Mouse (Mus musculus): ENCODE measurements around the gene Caly. TPM values are rescaled to one million over a fixed set of nuclear protein-coding genes. Genes with fewer than 3 reads are reported as not detected.

The Caly gene
- polyA plus RNA-seq, 1 experiment from 2014 or later = 2.1 TPM

Other genes starting within 250 kb of the Caly start
- gene Adgra1, start 248.4 kb downstream of the Caly start, polyA plus RNA-seq (2016; fragmentation: Nextera tagmentation; extraction: Ambion mirVana) = 1.1 and 1.8 TPM in 2 replicates
- gene Kndc1, start 187.9 kb downstream of the Caly start, polyA plus RNA-seq (2016; fragmentation: Nextera tagmentation; extraction: Ambion mirVana) = 0.26 and 0.33 TPM in 2 replicates
- 0.25 TPM in 1 of 2 replicates, not detected in the other for gene Utf1, start 138.8 kb downstream of the Caly start, polyA plus RNA-seq (2016; fragmentation: Nextera tagmentation; extraction: Ambion mirVana)
- 0.67 and 0.91 TPM in 2 replicates for gene 6430531B16Rik, start 103.8 kb downstream of the Caly start, polyA plus RNA-seq (2016; fragmentation: Nextera tagmentation; extraction: Ambion mirVana)
- gene Adam8, start 90.0 kb downstream of the Caly start, polyA plus RNA-seq (2016; fragmentation: Nextera tagmentation; extraction: Ambion mirVana) = 1.6 and 2.4 TPM in 2 replicates
- 39.2 and 41.7 TPM in 2 replicates for gene Zfp511, start 46.2 kb downstream of the Caly start, polyA plus RNA-seq (2016; fragmentation: Nextera tagmentation; extraction: Ambion mirVana)
- gene Tubgcp2, start 45.9 kb downstream of the Caly start, polyA plus RNA-seq (2016; fragmentation: Nextera tagmentation; extraction: Ambion mirVana) = 80.6 and 81.1 TPM in 2 replicates
- 0.31 and 0.69 TPM in 2 replicates for gene Msx3, start 33.5 kb downstream of the Caly start, polyA plus RNA-seq (2016; fragmentation: Nextera tagmentation; extraction: Ambion mirVana)
- not detected in 2 replicates for gene Prap1, start 10.8 kb upstream of the Caly start, polyA plus RNA-seq (2016; fragmentation: Nextera tagmentation; extraction: Ambion mirVana)
- 11.5 and 12.1 TPM in 2 replicates for gene Fuom, start 19.9 kb upstream of the Caly start, polyA plus RNA-seq (2016; fragmentation: Nextera tagmentation; extraction: Ambion mirVana)
- 17.2 and 17.3 TPM in 2 replicates for gene Paox, start 33.3 kb upstream of the Caly start, polyA plus RNA-seq (2016; fragmentation: Nextera tagmentation; extraction: Ambion mirVana)
- 151 TPM in 2 replicates for gene Echs1, start 33.9 kb upstream of the Caly start, polyA plus RNA-seq (2016; fragmentation: Nextera tagmentation; extraction: Ambion mirVana)
- 33.9 and 35.0 TPM in 2 replicates for gene Mtg1, start 55.0 kb upstream of the Caly start, polyA plus RNA-seq (2016; fragmentation: Nextera tagmentation; extraction: Ambion mirVana)
- 0.20 and 0.62 TPM in 2 replicates for gene Sprn, start 72.3 kb upstream of the Caly start, polyA plus RNA-seq (2016; fragmentation: Nextera tagmentation; extraction: Ambion mirVana)
- not detected in 2 replicates for gene Olfr522, start 82.2 kb upstream of the Caly start, polyA plus RNA-seq (2016; fragmentation: Nextera tagmentation; extraction: Ambion mirVana)
- gene Olfr523, start 90.7 kb upstream of the Caly start, polyA plus RNA-seq (2016; fragmentation: Nextera tagmentation; extraction: Ambion mirVana) = not detected in 2 replicates
- gene Olfr524, start 123.4 kb upstream of the Caly start, polyA plus RNA-seq (2016; fragmentation: Nextera tagmentation; extraction: Ambion mirVana) = not detected in 2 replicates
- gene Cd163l1, start 135.7 kb upstream of the Caly start, polyA plus RNA-seq (2016; fragmentation: Nextera tagmentation; extraction: Ambion mirVana) = not detected in 2 replicates
- gene 5830411N06Rik, start 164.7 kb upstream of the Caly start, polyA plus RNA-seq (2016; fragmentation: Nextera tagmentation; extraction: Ambion mirVana) = not detected in 2 replicates
- gene Olfr525, start 238.3 kb upstream of the Caly start, polyA plus RNA-seq (2016; fragmentation: Nextera tagmentation; extraction: Ambion mirVana) = not detected in 2 replicates

Data from forebrain, embryonic 10.5 days (tissue).